Mouse (Mus musculus): ENCODE data around the gene Rnf135. TPM values are rescaled to one million over a fixed set of nuclear protein-coding genes. Genes with fewer than 3 reads are reported as not detected.
"Not testable (repeated sequence)": the region's sequence is repeated elsewhere in the genome, so short reads cannot be mapped to it uniquely, and the experiment has no call there.

The Rnf135 gene
- polyA plus RNA-seq, 1 experiment from 2014 or later, result 3.3 TPM

DNA sequence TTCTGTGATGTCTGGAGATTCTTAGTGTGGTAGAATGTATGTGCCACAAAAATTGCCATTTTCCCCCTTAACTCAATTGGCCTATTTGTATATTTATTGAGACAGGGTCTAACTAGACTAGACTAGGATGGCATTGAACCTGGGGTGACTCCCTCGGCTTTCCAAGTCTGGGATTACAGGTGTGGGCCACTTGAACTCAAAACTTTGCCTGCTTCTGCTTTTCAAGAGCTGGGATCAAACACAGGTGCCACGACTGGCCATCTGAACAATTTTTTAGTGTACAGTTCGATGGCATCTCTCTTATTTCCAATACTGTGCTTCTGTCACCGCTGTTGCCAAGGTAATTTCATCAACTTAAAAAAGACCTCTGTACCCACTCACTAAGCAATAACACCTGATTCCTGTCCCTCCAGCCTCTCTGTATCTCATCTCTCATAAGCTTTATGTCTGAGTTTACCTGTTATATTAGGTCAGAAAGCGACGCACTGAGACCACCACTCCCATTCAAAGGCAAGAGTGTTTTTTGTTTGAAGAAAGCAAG is 950 bp downstream of the Rnf135 start:
- no peak for ATAC-seq (replicated peaks; ENCODE audit: low FRiP score)
- H3K9ac ChIP-seq (ENCODE audit: low read length), result no peak overlapping the region

DNA sequence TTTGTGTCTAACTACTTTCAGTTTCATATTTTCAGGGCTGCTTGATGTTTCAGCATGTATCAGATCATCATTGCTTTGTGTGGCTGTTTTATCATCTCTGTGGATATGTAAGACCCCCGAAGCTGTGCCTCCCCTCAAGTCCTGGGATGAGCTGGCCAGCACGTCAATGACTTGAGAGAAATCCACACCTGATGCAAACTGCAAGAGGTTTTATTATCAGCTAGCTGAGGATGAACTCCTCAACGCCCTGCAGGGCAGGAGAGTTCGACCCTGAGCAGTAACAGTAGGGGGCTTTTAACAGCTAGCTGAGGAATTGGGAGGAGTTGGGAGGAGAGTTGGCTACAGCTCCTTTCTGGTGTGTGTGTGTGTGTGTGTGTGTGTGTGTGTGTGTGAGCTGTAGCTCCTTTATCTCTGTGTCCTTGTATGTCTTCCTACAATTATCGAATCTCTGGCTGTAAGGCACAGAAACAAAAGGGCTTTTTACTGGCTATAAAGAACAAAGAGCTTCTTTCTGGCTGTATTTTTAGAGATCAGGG is 1.9 kb downstream of the Rnf135 start:
- not testable (repeated sequence) for H3K27me3 ChIP-seq (ENCODE audit: control insufficient read depth, insufficient read depth, low read length); H3K4me3 ChIP-seq (ENCODE audit: low read depth, low read length); H3K9me3 ChIP-seq (ENCODE audit: control insufficient read depth, low read length); H3K4me2 ChIP-seq (ENCODE audit: low read depth, low read length, severe bottlenecking); H3K36me3 ChIP-seq (ENCODE audit: control insufficient read depth, insufficient read depth, low read length); H3K9ac ChIP-seq (ENCODE audit: low read length); ATAC-seq (replicated peaks; ENCODE audit: low FRiP score); DNase-seq (ENCODE audit: low spot score); H3K27ac ChIP-seq (ENCODE audit: low read depth, low read length); H3K4me1 ChIP-seq (replicated peaks; ENCODE audit: control insufficient read depth, insufficient read depth, low read length)
- WGBS, result 66% methylated on average over 5 of the region's 5 CpGs

More for the DNA sequence above, 950 bp downstream of the Rnf135 start:
- Histone ChIP-seq H3K4me2 (ENCODE audit: low read depth, low read length, severe bottlenecking) (no peak overlapping the region), H3K36me3 (ENCODE audit: control insufficient read depth, insufficient read depth, low read length) (no peaks in the 10 kb centered on the region), H3K27ac (ENCODE audit: low read depth, low read length) (no peak overlapping the region), H3K27me3 (ENCODE audit: control insufficient read depth, insufficient read depth, low read length) (no peaks in the 10 kb centered on the region), H3K4me3 (ENCODE audit: low read depth, low read length) (no peak overlapping the region), H3K4me1 (replicated peaks; ENCODE audit: control insufficient read depth, insufficient read depth, low read length) (no peaks in the 10 kb centered on the region), H3K9me3 (ENCODE audit: control insufficient read depth, low read length) (no peaks in the 10 kb centered on the region)
- WGBS, result 89% methylated on average over 6 of the region's 6 CpGs
- no peak for DNase-seq (ENCODE audit: low spot score)

DNA sequence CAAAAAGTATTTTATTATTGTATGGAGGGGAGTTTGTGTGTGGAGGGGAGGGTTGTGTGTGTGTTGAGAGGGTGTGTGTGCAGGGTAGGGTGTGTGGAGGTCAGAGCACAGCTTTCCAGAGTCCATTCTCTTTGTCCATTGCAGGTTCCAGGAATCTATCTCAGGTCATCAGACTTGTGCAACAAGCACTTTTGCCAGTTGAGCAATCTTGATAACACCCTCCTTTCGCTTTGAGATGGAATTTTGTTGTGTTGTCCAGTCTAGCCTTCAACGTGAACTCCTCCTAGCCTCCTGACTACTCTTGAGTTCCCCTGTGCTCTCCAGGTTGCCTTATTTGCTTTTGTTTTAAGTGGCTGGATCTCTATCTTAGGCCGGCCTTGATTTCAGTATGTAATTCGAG is 6.6 kb downstream of the Rnf135 start:
- Histone ChIP-seq H3K9me3 (ENCODE audit: control insufficient read depth, low read length) (no peaks in the 10 kb centered on the region), H3K4me2 (ENCODE audit: low read depth, low read length, severe bottlenecking) (no peak overlapping the region), H3K4me1 (replicated peaks; ENCODE audit: control insufficient read depth, insufficient read depth, low read length) (no peaks in the 10 kb centered on the region), H3K9ac (ENCODE audit: low read length) (no peak overlapping the region), H3K4me3 (ENCODE audit: low read depth, low read length) (no peak overlapping the region), H3K36me3 (ENCODE audit: control insufficient read depth, insufficient read depth, low read length) (no peaks in the 10 kb centered on the region), H3K27ac (ENCODE audit: low read depth, low read length) (no peak overlapping the region), H3K27me3 (ENCODE audit: control insufficient read depth, insufficient read depth, low read length) (no peaks in the 10 kb centered on the region)
- DNase-seq (ENCODE audit: low spot score) (no peak), ATAC-seq (replicated peaks; ENCODE audit: low FRiP score) (no peak)
- WGBS, result 78% methylated on average over 4 of the region's 4 CpGs

DNA sequence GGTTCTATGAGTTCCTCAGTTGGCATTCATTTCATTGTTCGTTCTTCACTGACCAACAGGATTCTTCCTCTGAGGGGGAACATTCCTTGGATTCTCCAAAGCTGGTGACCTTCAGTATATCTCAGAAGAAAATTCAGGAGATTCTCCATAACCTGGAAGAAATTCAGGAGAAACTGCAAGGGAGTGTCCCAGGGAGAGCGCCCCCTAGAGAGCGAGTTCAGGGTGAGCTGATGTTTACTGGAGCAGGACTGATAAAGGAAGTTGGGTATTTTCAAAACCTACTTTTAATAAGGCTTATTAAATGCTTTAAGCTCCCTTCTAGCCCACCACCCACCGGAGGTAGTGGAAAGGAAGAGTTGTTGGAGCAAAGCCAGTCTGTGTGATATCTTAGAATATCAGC is 10.2 kb downstream of the Rnf135 start:
- no peaks in the 10 kb centered on the region for H3K27me3 ChIP-seq (ENCODE audit: control insufficient read depth, insufficient read depth, low read length)
- H3K4me3 ChIP-seq (ENCODE audit: low read depth, low read length), result no peak overlapping the region
- H3K9me3 ChIP-seq (ENCODE audit: control insufficient read depth, low read length), result no peaks in the 10 kb centered on the region
- DNase-seq (ENCODE audit: low spot score) (no peak), ATAC-seq (replicated peaks; ENCODE audit: low FRiP score) (no peak)
- H3K4me1 ChIP-seq (replicated peaks; ENCODE audit: control insufficient read depth, insufficient read depth, low read length), result no peaks in the 10 kb centered on the region
- WGBS, result 69% methylated on average over 4 of the region's 4 CpGs
- H3K9ac ChIP-seq (ENCODE audit: low read length), result no peak overlapping the region
- no peak overlapping the region for H3K4me2 ChIP-seq (ENCODE audit: low read depth, low read length, severe bottlenecking)
- H3K27ac ChIP-seq (ENCODE audit: low read depth, low read length), result no peak overlapping the region
- no peaks in the 10 kb centered on the region for H3K36me3 ChIP-seq (ENCODE audit: control insufficient read depth, insufficient read depth, low read length)

- ATAC-seq (replicated peaks; ENCODE audit: low FRiP score) (no peak), DNase-seq (ENCODE audit: low spot score) (no peak)
- Histone ChIP-seq H3K27ac (ENCODE audit: low read depth, low read length) (no peak overlapping the region), H3K27me3 (ENCODE audit: control insufficient read depth, insufficient read depth, low read length) (no peaks in the 10 kb centered on the region), H3K9me3 (ENCODE audit: control insufficient read depth, low read length) (no peaks in the 10 kb centered on the region), H3K4me1 (replicated peaks; ENCODE audit: control insufficient read depth, insufficient read depth, low read length) (no peaks in the 10 kb centered on the region), H3K4me3 (ENCODE audit: low read depth, low read length) (no peak overlapping the region), H3K36me3 (ENCODE audit: control insufficient read depth, insufficient read depth, low read length) (no peaks in the 10 kb centered on the region), H3K9ac (ENCODE audit: low read length) (no peak overlapping the region), H3K4me2 (ENCODE audit: low read depth, low read length, severe bottlenecking) (no peak overlapping the region)
- WGBS, result 86% methylated on average over 7 of the region's 7 CpGs
Observed at GRCm38 (mm10) chr11:80196351-80196750, 12.7 kb downstream of the Rnf135 start.

- H3K4me2 ChIP-seq (ENCODE audit: low read depth, low read length, severe bottlenecking), result no peak overlapping the region
- no peak overlapping the region for H3K4me3 ChIP-seq (ENCODE audit: low read depth, low read length)
- ATAC-seq (replicated peaks; ENCODE audit: low FRiP score), result no peak
- no peak for DNase-seq (ENCODE audit: low spot score)
- no peaks in the 10 kb centered on the region for H3K27me3 ChIP-seq (ENCODE audit: control insufficient read depth, insufficient read depth, low read length)
- H3K9ac ChIP-seq (ENCODE audit: low read length), result no peak overlapping the region
- no peak overlapping the region for H3K27ac ChIP-seq (ENCODE audit: low read depth, low read length)
- no peaks in the 10 kb centered on the region for H3K4me1 ChIP-seq (replicated peaks; ENCODE audit: control insufficient read depth, insufficient read depth, low read length)
- no peaks in the 10 kb centered on the region for H3K36me3 ChIP-seq (ENCODE audit: control insufficient read depth, insufficient read depth, low read length)
- 88% methylated on average over 3 of the region's 3 CpGs for WGBS
- H3K9me3 ChIP-seq (ENCODE audit: control insufficient read depth, low read length), result no peaks in the 10 kb centered on the region
Observed at GRCm38 (mm10) chr11:80199316-80199715, 15.7 kb downstream of the Rnf135 start.

DNA sequence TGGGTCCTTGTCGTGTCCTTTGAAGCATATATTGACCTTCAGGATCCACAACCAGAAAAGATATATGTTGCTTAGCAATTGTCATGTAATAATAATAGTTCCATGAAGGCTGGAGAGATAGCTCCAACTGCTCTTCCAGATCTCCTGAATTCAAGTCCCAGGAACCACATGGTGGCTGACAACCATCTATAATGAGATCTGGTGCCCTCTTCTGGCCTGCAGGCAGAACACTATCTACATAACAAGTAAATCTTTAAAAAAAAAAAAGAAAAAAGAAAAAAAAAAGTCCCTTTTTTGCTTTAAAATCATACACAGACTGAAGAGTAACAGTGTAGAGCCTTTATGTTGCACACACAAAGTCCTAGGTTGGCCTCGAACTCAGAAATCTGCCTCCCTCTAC is 16.1 kb downstream of the Rnf135 start:
- no peak overlapping the region for H3K27ac ChIP-seq (ENCODE audit: low read depth, low read length)
- no peak overlapping the region for H3K4me3 ChIP-seq (ENCODE audit: low read depth, low read length)
- no peaks in the 10 kb centered on the region for H3K4me1 ChIP-seq (replicated peaks; ENCODE audit: control insufficient read depth, insufficient read depth, low read length)
- no peaks in the 10 kb centered on the region for H3K36me3 ChIP-seq (ENCODE audit: control insufficient read depth, insufficient read depth, low read length)
- DNase-seq (ENCODE audit: low spot score) (no peak), ATAC-seq (replicated peaks; ENCODE audit: low FRiP score) (no peak)
- no peak overlapping the region for H3K4me2 ChIP-seq (ENCODE audit: low read depth, low read length, severe bottlenecking)
- no peak overlapping the region for H3K9ac ChIP-seq (ENCODE audit: low read length)
- no peaks in the 10 kb centered on the region for H3K27me3 ChIP-seq (ENCODE audit: control insufficient read depth, insufficient read depth, low read length)
- H3K9me3 ChIP-seq (ENCODE audit: control insufficient read depth, low read length), result no peaks in the 10 kb centered on the region
- 98% methylated on average over 2 of the region's 2 CpGs for WGBS

DNA sequence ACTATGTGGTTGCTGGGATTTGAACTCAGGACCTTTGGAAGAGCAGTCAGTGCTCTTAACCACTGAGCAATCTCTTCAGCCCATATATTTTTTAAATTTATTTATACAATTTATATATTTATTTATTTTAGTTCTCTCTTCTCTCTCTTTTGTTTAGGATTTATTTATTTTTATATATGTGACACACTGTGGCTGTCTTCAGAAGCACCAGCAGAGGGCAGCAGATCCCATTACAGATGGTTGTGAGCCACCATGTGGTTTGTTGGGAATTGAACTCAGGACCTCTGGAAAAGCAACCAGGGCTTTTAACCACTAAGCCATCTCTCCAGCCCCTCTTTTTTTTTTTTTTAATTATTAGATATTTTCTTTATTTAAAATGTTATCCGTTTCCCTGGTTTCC is 16.7 kb downstream of the Rnf135 start:
- ATAC-seq (replicated peaks; ENCODE audit: low FRiP score), result no peak
- H3K4me3 ChIP-seq (ENCODE audit: low read depth, low read length), result no peak overlapping the region
- H3K4me2 ChIP-seq (ENCODE audit: low read depth, low read length, severe bottlenecking), result no peak overlapping the region
- H3K4me1 ChIP-seq (replicated peaks; ENCODE audit: control insufficient read depth, insufficient read depth, low read length), result no peaks in the 10 kb centered on the region
- no peak for DNase-seq (ENCODE audit: low spot score)
- H3K36me3 ChIP-seq (ENCODE audit: control insufficient read depth, insufficient read depth, low read length), result no peaks in the 10 kb centered on the region
- no peaks in the 10 kb centered on the region for H3K27me3 ChIP-seq (ENCODE audit: control insufficient read depth, insufficient read depth, low read length)
- no peak overlapping the region for H3K9ac ChIP-seq (ENCODE audit: low read length)
- WGBS, result 86% methylated on average over 1 of the region's 1 CpGs
- H3K9me3 ChIP-seq (ENCODE audit: control insufficient read depth, low read length), result no peaks in the 10 kb centered on the region
- no peak overlapping the region for H3K27ac ChIP-seq (ENCODE audit: low read depth, low read length)

DNA sequence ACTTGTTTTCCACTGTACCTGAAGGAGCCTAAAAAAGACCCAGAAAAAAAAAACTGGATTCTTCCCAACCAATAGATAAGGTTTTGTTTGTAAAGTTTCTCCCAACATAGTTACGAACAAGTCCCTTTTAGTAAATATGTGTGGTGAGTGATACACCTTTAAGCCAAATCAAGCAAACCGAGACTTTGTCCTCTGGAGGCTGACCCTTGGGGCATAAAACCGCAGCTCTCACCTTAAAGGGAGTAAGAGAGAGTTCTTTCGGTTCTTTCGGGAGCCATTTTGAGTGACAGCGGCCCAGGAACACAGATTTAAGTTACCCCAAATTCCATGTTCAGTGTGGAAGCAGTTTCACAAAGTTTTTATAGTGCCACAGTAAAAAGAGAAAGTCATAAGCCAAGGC is 18.6 kb downstream of the Rnf135 start:
- no peak for ATAC-seq (replicated peaks; ENCODE audit: low FRiP score)
- DNase-seq (ENCODE audit: low spot score), result no peak
- no peaks in the 10 kb centered on the region for H3K4me1 ChIP-seq (replicated peaks; ENCODE audit: control insufficient read depth, insufficient read depth, low read length)
- H3K9ac ChIP-seq (ENCODE audit: low read length), result no peak overlapping the region
- H3K27me3 ChIP-seq (ENCODE audit: control insufficient read depth, insufficient read depth, low read length), result no peaks in the 10 kb centered on the region
- no peaks in the 10 kb centered on the region for H3K9me3 ChIP-seq (ENCODE audit: control insufficient read depth, low read length)
- H3K4me3 ChIP-seq (ENCODE audit: low read depth, low read length), result no peak overlapping the region
- WGBS, result 81% methylated on average over 6 of the region's 6 CpGs
- H3K4me2 ChIP-seq (ENCODE audit: low read depth, low read length, severe bottlenecking), result no peak overlapping the region
- H3K27ac ChIP-seq (ENCODE audit: low read depth, low read length), result no peak overlapping the region
- no peaks in the 10 kb centered on the region for H3K36me3 ChIP-seq (ENCODE audit: control insufficient read depth, insufficient read depth, low read length)
